Mouse (Mus musculus) thymus, adult 18-20 months (tissue): ENCODE measurements around the gene 4930432K21Rik.

Source experiments
- DNase-seq, 2 experiments: peaks; one replicate each; pipeline ENCODE4 v3.0.0; 2022; ENCODE audit warnings: mixed read lengths in 2 of 2

4930432K21Rik gene

GRCm38 (mm10) chr8:84210167-84210791 lies 62.5 kb downstream of the 4930432K21Rik start:
- DNase-seq: peak; percentile 69 to 74

- no peak for DNase-seq
Measured at GRCm38 (mm10) chr8:84211202-84211601, 63.4 kb downstream of the 4930432K21Rik start.

GRCm38 (mm10) chr8:84211881-84212563 lies 64.2 kb downstream of the 4930432K21Rik start:
- no peak for DNase-seq

DNA sequence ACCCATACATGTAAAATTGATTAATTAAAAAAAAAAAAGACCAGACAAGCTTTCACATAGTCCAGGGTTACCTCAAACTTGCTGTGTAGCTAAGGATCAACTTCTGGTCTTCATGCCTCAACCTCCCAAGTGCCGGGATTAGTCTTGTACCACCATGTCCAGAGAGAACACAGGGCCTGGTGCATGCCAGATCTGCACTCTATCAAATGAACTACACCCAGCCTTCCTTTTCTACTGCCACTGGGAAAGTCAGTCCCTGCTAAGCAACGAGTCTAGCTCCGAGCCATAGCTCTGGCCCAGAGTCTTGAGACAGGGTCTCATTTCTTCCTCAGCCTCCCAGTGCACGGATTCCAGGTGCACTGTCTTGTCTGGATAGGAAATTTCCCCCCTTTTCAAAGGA lies 65.5 kb downstream of the 4930432K21Rik start:
- DNase-seq: no peak

DNA sequence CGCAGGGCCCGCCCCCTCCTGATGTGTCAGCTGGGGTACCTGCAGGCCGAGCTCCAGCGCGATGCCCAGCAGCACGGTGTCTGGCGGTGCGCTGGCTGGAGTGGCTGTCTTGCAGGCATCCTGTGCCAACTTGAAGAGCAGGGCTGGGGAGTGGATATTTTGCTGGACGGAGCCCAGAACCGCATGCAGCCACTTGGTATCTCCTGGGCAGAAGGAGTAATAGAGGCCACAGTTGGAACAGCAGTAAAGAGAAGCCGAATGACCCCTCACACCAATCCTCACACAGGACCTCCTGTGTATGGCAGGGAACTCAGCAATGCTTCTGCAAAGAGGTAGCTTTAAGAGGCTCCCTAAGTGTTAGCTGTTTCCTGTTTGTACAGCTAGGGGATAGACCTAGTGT lies 69.4 kb downstream of the 4930432K21Rik start:
- DNase-seq: no peak

GRCm38 (mm10) chr8:84218143-84218542 lies 70.3 kb downstream of the 4930432K21Rik start:
- DNase-seq: no peak

- DNase-seq: no peak
Measured at GRCm38 (mm10) chr8:84220105-84220504, 72.3 kb downstream of the 4930432K21Rik start.
